Mouse (Mus musculus): ENCODE results near the gene Camk1. TPM values are rescaled to one million over a fixed set of nuclear protein-coding genes. Genes with fewer than 3 reads are reported as not detected.
"Not testable (repeated sequence)": the region's sequence is repeated elsewhere in the genome, so short reads cannot be mapped to it uniquely, and the experiment has no call there.

Gene Camk1
- total and polyA plus RNA-seq, 2 experiments from 2014 or later, result 102 to 132 TPM

DNA sequence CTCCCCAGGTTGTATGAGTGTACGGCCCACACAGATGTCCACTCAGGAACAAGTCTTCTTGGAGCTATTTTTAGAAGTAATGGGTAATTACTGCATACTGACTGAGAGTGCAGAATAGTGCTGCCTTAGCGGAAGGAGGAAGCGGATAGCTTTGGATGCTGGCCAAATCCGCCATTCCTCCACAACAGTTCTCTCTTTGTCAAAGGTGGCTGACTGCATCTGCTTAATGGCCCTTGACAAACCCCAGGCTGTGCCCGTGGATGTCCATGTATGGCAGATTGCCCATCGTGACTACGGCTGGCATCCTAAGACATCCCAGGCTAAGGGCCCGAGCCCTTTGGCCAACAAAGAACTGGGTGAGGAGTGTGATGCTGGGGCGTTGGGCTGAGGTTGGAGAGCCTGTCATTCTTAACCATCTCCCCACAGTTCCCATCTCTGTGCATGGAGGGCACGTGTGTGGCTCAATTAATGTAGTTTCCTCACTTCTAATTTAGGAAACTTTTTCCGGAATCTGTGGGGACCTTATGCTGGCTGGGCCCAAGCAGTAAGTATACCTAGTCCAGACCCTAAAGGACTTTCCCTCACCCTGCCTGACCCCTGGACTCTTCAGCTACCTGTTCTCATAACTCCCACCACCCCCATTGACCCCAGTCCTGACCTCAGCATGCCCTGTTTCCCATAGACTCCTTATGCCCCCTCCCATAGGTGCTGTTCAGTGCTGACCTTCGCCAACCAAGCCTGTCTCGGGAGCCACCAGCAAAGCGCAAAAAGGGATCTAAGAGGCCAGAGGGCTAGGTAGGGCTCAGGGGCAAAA, 10.4 kb downstream of the Camk1 start:
- ATAC-seq (ENCODE audit: low FRiP score) (peak; percentile 69), DNase-seq (ENCODE audit: low spot score) (peak; percentile 84)
- Histone ChIP-seq H3K27me3 (ENCODE audit: insufficient read depth, low read length) (no peaks in the 10 kb centered on the region), H3K4me2 (ENCODE audit: low read depth, low read length, poor library complexity, severe bottlenecking) (no peak overlapping the region), H3K36me3 (ENCODE audit: insufficient read depth, low read length) (peaks cover 46% of the 10 kb centered on the region), H3K9ac (replicated peaks; ENCODE audit: low read length, poor library complexity, severe bottlenecking) (no peak overlapping the region), H3K4me1 (ENCODE audit: insufficient read depth, low read length) (no peaks in the 10 kb centered on the region), H3K27ac (ENCODE audit: low read depth, low read length) (no peak overlapping the region), H3K4me3 (ENCODE audit: low read depth, low read length) (no peak overlapping the region), H3K9me3 (ENCODE audit: low read length) (no peaks in the 10 kb centered on the region)
- no peak for TF ChIP-seq CTCF (IDR thresholded peaks at IDR 0.05)
- WGBS, result 71% methylated on average over 14 of the region's 14 CpGs

DNA sequence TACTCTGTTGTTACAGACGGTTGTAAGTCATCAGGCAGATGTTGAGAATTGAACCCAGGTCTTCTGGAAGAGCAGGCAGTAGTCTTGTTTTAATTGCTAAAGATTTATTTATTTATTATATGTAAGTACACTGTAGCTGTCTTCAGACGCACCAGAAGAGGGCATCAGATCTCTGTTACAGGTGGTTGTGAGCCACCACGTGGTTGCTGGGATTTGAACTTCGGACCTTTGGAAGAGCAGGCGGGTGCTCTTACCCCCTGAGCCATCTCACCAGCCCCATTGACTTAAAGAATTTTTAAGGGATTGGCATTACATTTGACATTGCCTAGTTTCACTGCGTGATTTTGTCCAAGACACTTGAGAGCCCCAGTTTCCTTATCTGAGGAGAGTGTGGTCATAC, 11.1 kb downstream of the Camk1 start:
- peaks cover 41% of the 10 kb centered on the region for H3K36me3 ChIP-seq (ENCODE audit: insufficient read depth, low read length)
- not testable (repeated sequence) for H3K27ac ChIP-seq (ENCODE audit: low read depth, low read length); H3K4me2 ChIP-seq (ENCODE audit: low read depth, low read length, poor library complexity, severe bottlenecking); DNase-seq (ENCODE audit: low spot score); H3K9me3 ChIP-seq (ENCODE audit: low read length); H3K27me3 ChIP-seq (ENCODE audit: insufficient read depth, low read length); H3K4me1 ChIP-seq (ENCODE audit: insufficient read depth, low read length); H3K4me3 ChIP-seq (ENCODE audit: low read depth, low read length); H3K9ac ChIP-seq (replicated peaks; ENCODE audit: low read length, poor library complexity, severe bottlenecking); ATAC-seq (ENCODE audit: low FRiP score)
- WGBS, result 74% methylated on average over 6 of the region's 6 CpGs

DNA sequence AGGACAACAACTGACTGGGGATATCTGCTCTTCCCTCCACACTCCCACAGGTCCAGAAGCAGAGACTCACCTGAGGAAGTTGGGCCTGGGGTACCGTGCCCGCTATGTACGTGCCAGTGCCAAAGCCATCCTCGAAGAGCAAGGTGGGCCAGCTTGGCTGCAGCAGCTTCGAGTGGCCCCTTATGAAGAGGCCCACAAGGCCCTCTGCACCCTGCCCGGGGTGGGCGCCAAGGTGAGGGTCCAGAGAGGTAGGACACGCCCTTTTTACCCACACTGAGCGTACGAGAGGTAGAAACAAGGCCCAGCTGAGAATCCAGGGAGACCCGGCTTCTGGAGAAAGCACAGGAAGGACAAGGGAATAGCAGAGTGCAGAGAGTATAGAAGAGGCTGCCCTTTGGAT, 12.1 kb downstream of the Camk1 start:
- Histone ChIP-seq H3K27ac (ENCODE audit: low read depth, low read length) (no peak overlapping the region), H3K4me2 (ENCODE audit: low read depth, low read length, poor library complexity, severe bottlenecking) (no peak overlapping the region), H3K9ac (replicated peaks; ENCODE audit: low read length, poor library complexity, severe bottlenecking) (no peak overlapping the region), H3K4me1 (ENCODE audit: insufficient read depth, low read length) (no peaks in the 10 kb centered on the region), H3K27me3 (ENCODE audit: insufficient read depth, low read length) (no peaks in the 10 kb centered on the region), H3K36me3 (ENCODE audit: insufficient read depth, low read length) (peaks cover 35% of the 10 kb centered on the region), H3K4me3 (ENCODE audit: low read depth, low read length) (no peak overlapping the region), H3K9me3 (ENCODE audit: low read length) (no peaks in the 10 kb centered on the region)
- no peak for ATAC-seq (ENCODE audit: low FRiP score)
- 91% methylated on average over 11 of the region's 11 CpGs for WGBS
- no peak for DNase-seq (ENCODE audit: low spot score)
- TF ChIP-seq CTCF (IDR thresholded peaks at IDR 0.05), result no peak

DNA sequence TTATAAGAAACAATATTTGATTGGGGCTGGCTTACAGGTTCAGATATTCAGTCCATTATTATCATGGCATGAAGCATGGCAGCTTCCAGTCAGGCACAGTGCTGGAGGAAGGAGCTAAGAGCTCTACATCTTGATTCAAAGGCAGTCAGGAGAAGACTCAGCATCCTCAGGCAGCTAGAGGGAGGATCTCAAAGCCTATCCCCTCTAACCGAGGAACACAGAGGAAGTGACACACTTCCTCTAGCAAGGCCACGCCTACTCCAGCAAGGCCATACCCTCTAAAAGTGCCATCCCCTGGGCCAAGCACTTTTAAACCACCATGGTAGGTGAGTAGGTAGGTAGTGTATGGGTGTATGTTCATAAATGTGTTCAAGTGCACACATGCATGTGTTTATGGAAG, 13.2 kb downstream of the Camk1 start:
- DNase-seq (ENCODE audit: low spot score) (no peak), ATAC-seq (ENCODE audit: low FRiP score) (no peak)
- no peak overlapping the region for H3K4me3 ChIP-seq (ENCODE audit: low read depth, low read length)
- no peak for TF ChIP-seq CTCF (IDR thresholded peaks at IDR 0.05)
- no peak overlapping the region for H3K4me2 ChIP-seq (ENCODE audit: low read depth, low read length, poor library complexity, severe bottlenecking)
- no peaks in the 10 kb centered on the region for H3K27me3 ChIP-seq (ENCODE audit: insufficient read depth, low read length)
- peaks cover 25% of the 10 kb centered on the region for H3K36me3 ChIP-seq (ENCODE audit: insufficient read depth, low read length)
- no peak overlapping the region for H3K27ac ChIP-seq (ENCODE audit: low read depth, low read length)
- no peaks in the 10 kb centered on the region for H3K4me1 ChIP-seq (ENCODE audit: insufficient read depth, low read length)
- 60% methylated on average over 2 of the region's 2 CpGs for WGBS
- no peaks in the 10 kb centered on the region for H3K9me3 ChIP-seq (ENCODE audit: low read length)
- H3K9ac ChIP-seq (replicated peaks; ENCODE audit: low read length, poor library complexity, severe bottlenecking), result no peak overlapping the region

DNA sequence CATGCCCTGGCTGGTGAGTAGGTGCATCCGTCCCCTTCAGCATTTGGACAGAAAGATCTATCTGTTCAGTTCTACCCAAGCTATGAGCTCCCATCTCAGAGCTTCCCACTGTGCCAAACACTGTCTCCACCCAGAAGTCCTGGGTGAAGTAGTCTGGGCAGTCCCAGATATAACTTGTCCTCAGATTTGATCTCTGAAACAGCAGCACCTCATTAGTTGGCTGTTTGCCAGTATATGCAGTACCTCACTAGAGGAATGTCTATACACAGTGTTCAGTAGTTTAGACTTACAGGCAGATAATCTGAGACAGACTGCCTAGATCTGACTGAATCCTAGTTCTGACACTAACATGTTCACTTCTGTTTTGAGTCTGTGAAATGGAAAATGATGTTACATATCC, 14.4 kb downstream of the Camk1 start:
- no peak for TF ChIP-seq CTCF (IDR thresholded peaks at IDR 0.05)
- H3K36me3 ChIP-seq (ENCODE audit: insufficient read depth, low read length), result peaks cover 16% of the 10 kb centered on the region
- WGBS, result 94% methylated on average over 1 of the region's 1 CpGs
- no peak overlapping the region for H3K4me3 ChIP-seq (ENCODE audit: low read depth, low read length)
- no peak overlapping the region for H3K9ac ChIP-seq (replicated peaks; ENCODE audit: low read length, poor library complexity, severe bottlenecking)
- no peak overlapping the region for H3K27ac ChIP-seq (ENCODE audit: low read depth, low read length)
- H3K4me2 ChIP-seq (ENCODE audit: low read depth, low read length, poor library complexity, severe bottlenecking), result no peak overlapping the region
- DNase-seq (ENCODE audit: low spot score) (no peak), ATAC-seq (ENCODE audit: low FRiP score) (no peak)
- no peaks in the 10 kb centered on the region for H3K4me1 ChIP-seq (ENCODE audit: insufficient read depth, low read length)
- H3K27me3 ChIP-seq (ENCODE audit: insufficient read depth, low read length), result no peaks in the 10 kb centered on the region
- no peaks in the 10 kb centered on the region for H3K9me3 ChIP-seq (ENCODE audit: low read length)

DNA sequence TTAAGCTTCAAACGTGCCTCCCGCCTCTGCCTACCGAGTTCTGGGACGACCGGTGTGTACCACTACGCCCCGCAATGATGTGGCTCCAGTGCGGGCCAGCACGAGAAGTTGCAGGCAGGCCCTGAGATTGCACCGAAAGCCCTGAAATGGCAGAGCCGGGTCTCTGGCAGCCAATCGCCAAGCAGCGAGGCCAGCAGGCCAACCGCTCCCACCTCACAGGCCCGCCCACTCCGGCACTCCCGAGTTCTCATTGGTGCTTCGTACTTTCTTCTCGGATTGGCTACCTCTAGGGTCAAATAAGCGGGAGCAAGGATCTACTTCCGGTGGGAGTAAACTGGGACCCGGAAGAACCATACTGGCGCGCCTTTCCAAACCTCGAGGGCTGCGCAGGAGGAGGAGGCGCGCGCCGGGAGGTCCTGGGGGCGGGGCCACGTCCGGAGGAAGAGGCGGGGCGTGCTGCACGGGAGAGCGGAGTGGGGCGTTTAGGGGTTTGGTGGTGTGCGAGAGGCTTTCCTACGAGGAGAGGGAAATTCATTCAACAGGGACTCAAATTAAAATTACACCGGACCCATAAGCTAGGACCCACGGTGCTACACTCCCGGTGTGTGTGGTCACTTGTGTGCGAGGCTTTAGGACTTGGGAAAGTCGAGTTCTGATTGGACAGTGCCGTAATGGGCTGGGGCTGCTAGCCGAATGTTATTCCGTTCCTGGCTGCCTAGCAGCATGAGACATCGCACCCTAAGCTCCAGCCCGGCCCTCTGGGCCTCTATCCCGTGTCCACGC, 17.1 kb downstream of the Camk1 start, which contains the start of gene Ogg1:
TSS of gene Ogg1 (plus strand) at position 440 of the 783 bp plus-strand sequence.
- Histone ChIP-seq H3K9ac (replicated peaks; ENCODE audit: low read length, poor library complexity, severe bottlenecking) (peak within 1 kb of the TSS; percentile 70), H3K27ac (ENCODE audit: low read depth, low read length) (peak within 1 kb of the TSS; percentile 84), H3K27me3 (ENCODE audit: insufficient read depth, low read length) (no peaks in the 10 kb centered on the region), H3K9me3 (ENCODE audit: low read length) (no peaks in the 10 kb centered on the region), H3K4me1 (ENCODE audit: insufficient read depth, low read length) (no peaks in the 10 kb centered on the region), H3K36me3 (ENCODE audit: insufficient read depth, low read length) (peaks cover 33% of the 10 kb centered on the region), H3K4me3 (ENCODE audit: low read depth, low read length) (peak within 1 kb of the TSS; percentile 46), H3K4me2 (ENCODE audit: low read depth, low read length, poor library complexity, severe bottlenecking) (peak within 1 kb of the TSS; percentile 90)
- peak; percentile 99 for DNase-seq (ENCODE audit: low spot score)
- peak; percentile 99 for ATAC-seq (ENCODE audit: low FRiP score)
- TF ChIP-seq CTCF (IDR thresholded peaks at IDR 0.05), result no peak
- under 1% methylated on average over 52 of the region's 52 CpGs for WGBS
